Mouse (Mus musculus): ENCODE measurements around the gene Plch2.

Plch2 gene

GRCm38 (mm10) chr4:155024170-155025010 lies 32.2 kb downstream of the Plch2 start:
- intact Hi-C loops (cut with DNase I), result no loop called here

GRCm38 (mm10) chr4:155022228-155022855 lies 34.2 kb downstream of the Plch2 start:
- intact Hi-C loops (cut with DNase I), result no loop called here

DNA sequence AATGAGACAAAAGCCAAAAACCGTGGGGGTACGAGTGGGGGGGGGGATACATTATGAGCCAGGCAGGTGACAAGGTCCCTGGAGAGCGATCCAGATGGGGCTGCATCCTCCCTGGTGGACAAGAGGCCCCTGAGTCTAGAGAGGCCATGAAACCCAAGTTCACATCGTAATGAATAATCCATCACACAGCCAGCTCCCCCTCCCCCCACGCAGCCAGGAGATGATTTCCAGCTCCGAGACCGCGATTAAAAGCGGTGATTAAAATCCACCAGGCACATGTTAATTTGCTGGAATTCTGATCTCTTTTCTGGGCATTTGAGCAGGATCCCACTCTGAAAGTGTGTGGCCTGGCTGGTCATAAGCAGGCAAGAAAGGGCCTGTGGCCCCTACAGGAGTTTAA lies 35.8 kb downstream of the Plch2 start:
- intact Hi-C loops (cut with DNase I), result no loop called here

DNA sequence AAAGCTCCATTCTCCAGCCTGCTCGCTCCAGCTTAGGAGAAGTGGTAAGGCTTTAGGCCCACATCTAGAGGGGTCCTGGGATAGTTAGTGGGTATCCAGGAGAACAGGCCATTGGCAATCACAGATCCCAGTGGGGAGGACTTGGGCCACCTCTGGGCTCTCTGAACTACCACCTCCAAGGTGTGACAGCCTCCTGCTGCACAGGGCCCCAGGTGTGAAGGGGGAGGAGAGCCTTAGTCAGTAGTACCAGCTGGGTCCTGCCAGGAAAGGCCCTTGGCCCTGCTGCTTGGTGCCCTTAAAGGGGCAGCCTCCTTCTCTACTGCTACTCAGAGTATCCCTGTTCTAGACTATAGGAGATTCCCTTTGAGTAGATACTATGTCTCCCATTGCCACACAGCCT lies 36.4 kb downstream of the Plch2 start:
- intact Hi-C loops (cut with DNase I), result no loop called here

DNA sequence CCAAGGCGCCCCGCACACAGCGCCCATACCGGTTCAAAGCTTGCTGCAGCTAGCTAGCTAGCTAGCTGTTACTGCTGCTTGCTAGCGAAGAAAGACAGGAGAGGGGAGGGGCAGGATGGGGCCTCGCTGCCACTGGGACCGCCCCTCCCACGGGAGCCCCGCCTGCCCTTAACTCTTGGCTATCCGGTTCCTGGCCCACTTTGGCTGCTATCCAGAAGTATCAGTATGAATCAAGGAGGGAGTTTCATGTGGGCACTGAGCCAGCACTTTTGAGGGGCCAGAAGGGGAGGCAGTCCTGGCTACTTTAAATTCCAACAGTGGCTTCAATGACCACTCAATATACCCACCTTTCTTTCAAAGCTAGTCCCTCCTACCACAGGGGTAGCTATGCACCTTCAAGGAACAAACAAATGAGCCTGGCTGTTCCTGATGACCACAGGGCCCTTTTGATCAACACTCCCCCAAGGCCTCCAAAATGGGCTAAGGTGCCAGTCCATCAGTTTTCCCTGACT lies 37.2 kb downstream of the Plch2 start:
- intact Hi-C loops (cut with DNase I), result no loop called here

GRCm38 (mm10) chr4:155018601-155019335 lies 37.8 kb downstream of the Plch2 start:
- intact Hi-C loops (cut with DNase I), result no loop called here

DNA sequence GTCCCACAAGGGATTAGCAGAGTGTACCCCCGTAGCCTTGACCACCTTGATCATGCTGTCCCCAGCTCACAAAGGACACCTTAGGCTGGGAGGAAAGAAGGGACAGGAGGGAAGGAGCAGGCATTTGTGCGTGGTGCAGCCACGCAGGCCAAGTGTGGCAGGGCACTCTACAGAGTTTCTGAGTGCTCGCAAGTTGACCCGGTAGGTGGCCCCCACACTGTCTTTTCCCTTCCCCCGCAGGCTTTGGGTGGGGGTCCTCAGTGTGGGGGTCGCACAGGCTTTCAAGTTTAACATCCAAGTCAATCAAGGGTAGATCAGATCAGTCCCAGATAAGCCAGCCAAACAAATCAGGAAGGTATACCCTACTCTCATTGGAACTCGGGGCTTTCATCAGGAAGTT lies 38.5 kb downstream of the Plch2 start:
- intact Hi-C loops (cut with DNase I), result no loop called here

GRCm38 (mm10) chr4:155017253-155017878 lies 39.2 kb downstream of the Plch2 start:
- intact Hi-C loops (cut with DNase I), result no loop called here

DNA sequence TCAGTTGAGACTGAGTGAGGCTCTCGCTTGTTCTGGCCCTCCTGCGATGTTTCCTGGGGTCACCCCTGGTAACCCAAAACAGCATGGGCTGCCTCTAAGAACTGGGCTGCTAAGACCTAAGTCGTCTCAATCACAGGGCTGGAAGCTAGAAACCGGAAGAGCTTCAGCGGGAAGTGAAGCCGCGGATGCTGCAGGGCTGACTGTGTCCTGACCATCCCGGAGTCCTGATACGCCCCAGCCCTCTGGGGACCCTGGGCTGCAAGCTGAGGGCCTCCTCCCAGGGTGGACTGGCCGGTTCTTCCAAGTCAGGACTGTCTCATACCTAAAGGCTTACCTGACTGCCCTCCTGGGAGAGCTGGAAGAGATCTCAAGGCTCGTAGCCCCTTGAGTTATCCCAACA lies 39.8 kb downstream of the Plch2 start:
- intact Hi-C loops (cut with DNase I), result no loop called here

DNA sequence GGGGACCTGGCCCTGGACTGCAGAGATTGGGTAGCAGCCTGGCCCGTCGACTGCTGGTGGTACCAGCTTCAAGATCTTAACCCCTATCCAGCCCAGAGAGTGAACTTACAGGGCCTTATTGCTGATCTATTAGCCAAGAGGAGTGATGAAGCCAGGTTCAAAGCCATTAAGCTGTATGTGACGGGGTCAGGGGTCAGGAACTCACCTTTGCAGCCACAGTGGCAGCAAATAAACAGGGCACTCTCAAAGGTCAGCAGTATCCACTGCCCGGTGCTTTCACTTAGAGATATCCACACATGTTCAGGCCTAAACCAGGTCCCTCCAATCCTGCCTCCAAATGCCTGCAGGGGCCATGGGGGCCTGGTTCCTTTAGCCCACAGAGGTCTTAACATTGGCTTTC lies 41.0 kb downstream of the Plch2 start:
- intact Hi-C loops (cut with DNase I), result no loop called here

- intact Hi-C loops (cut with DNase I), result no loop called here
Observed at GRCm38 (mm10) chr4:155014791-155015190, 41.8 kb downstream of the Plch2 start.

GRCm38 (mm10) chr4:155014244-155014643 lies 42.3 kb downstream of the Plch2 start:
- intact Hi-C loops (cut with DNase I), result no loop called here

- intact Hi-C loops (cut with DNase I), result no loop called here
Observed at GRCm38 (mm10) chr4:155012788-155013187, 43.8 kb downstream of the Plch2 start.

DNA sequence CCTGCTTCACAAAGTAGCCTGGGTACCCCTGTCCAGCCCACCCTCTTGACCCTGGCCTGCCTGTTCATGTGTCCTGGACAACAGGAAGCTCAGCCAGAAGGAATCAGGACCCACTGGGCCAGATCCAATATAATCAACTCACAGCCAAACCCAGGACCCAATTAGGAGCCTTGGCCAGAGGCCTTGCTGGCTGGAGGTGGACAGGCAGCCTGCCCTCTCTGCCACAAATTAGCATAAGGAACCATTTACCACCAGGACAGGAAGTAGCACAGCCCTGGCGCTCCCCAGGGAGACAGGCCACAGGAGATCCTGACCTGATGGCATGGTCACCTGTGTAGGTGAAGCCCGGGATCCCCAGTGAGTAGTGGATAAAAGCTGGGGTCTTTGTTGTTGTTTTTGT lies 44.5 kb downstream of the Plch2 start:
- intact Hi-C loops (cut with DNase I), result no loop called here

- intact Hi-C loops (cut with DNase I), result no loop called here
Observed at GRCm38 (mm10) chr4:155011312-155012025, 45.1 kb downstream of the Plch2 start.

DNA sequence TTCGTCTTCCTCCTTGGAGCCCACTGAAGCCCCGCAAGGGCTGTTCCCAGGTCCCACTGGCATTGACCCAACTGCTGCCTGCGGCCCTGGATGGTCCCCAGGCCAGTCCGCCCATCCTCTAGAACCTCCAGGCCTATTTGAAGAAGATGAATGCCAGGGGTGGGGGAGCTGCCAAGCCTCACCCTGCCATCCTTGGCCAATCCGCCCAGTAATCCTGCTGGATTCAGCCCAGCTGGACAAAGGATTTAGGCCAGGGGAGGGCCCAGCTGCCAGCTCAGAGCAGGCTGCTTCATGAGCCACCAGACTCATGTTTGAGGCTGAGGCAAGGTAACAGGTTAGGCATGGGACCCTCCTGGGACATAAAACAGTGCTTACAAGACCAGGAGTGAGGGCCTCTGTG lies 45.7 kb downstream of the Plch2 start:
- intact Hi-C loops (cut with DNase I), result no loop called here

GRCm38 (mm10) chr4:155009216-155009615 lies 47.4 kb downstream of the Plch2 start:
- intact Hi-C loops (cut with DNase I), result loop anchor here (5.0 kb wide), 1 partner anchor 38 kb away; no protein-coding TSS in a partner anchor

- intact Hi-C loops (cut with DNase I), result loop anchor here (5.0 kb wide), 1 partner anchor 39 kb away; no protein-coding TSS in a partner anchor
Observed at GRCm38 (mm10) chr4:155008075-155008474, 48.5 kb downstream of the Plch2 start.

DNA sequence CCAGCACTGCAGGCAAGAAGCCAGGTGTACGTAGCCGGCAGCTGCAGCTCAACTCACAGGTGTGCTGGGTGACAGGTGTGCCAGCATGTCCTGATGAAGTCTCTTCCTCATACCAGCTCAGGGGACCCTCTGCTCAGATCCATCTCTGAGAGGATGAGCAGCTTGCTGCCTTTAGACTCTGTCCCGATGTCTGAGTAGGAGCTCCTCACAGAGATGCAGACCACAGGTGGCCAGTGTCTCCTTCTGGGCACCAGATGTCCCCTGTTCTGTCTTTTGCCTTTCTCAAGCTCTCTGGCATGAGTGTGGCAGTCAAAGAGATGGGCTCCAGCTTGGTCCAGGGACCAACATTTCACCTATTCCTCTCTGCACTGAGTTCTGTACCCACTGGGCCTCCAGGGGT lies 48.9 kb downstream of the Plch2 start:
- intact Hi-C loops (cut with DNase I), result loop anchor here (5.0 kb wide), 1 partner anchor 40 kb away; no protein-coding TSS in a partner anchor

- intact Hi-C loops (cut with DNase I), result loop anchor here (5.0 kb wide), 1 partner anchor 41 kb away; no protein-coding TSS in a partner anchor
Observed at GRCm38 (mm10) chr4:155006296-155006695, 50.3 kb downstream of the Plch2 start.
